Mouse (Mus musculus) forebrain, embryonic 14.5 days (tissue): Measurements from ENCODE around the gene Inpp4b. TPM values are rescaled to one million over a fixed set of nuclear protein-coding genes. Genes with fewer than 3 reads are reported as not detected.

Source experiments
- ATAC-seq: fragments of 200-750 bp; cut with Nextera tagmentation; 2 replicates; pipeline ENCODE4 v1.8.0; 2017; ENCODE audit warnings: mild to moderate bottlenecking, moderate library complexity
- DNase-seq: peaks from one replicate; pipeline ENCODE4 v3.0.0-alpha.2; 2015; ENCODE audit warnings: low spot score
- H3K27ac ChIP-seq: fragments of 300-500 bp; sonication (generic); 2 replicates; pipeline ENCODE4 v1.5.1; 2014; ENCODE audit warnings: low read depth, mild to moderate bottlenecking, control low read depth, low read length, moderate library complexity
- H3K27me3 ChIP-seq: fragments of 300-500 bp; sonication (generic); replicated peaks from 2 replicates; pipeline ENCODE4 v1.6.1; 2014; ENCODE audit warnings: low read length, control low read depth, mixed read lengths; ENCODE audit not compliant: control insufficient read depth, insufficient read depth
- H3K36me3 ChIP-seq: fragments of 300-500 bp; sonication (generic); 2 replicates; pipeline ENCODE4 v1.6.1; 2014; ENCODE audit warnings: low read length, control low read depth; ENCODE audit not compliant: control insufficient read depth, insufficient read depth
- H3K4me1 ChIP-seq: fragments of 300-500 bp; sonication (generic); 2 replicates; pipeline ENCODE4 v1.6.1; 2014; ENCODE audit warnings: antibody characterized with exemption, low read length, control low read depth; ENCODE audit not compliant: control insufficient read depth, insufficient read depth
- H3K4me2 ChIP-seq: fragments of 300-500 bp; sonication (generic); 2 replicates; pipeline ENCODE4 v1.6.1; 2014; ENCODE audit warnings: mild to moderate bottlenecking, control low read depth, low read length
- H3K4me3 ChIP-seq: fragments of 300-500 bp; sonication (generic); 2 replicates; pipeline ENCODE4 v1.5.1; 2014; ENCODE audit warnings: low read depth, low read length, control low read depth
- H3K9ac ChIP-seq: fragments of 300-500 bp; sonication (generic); 2 replicates; pipeline ENCODE4 v1.6.1; 2014; ENCODE audit warnings: mild to moderate bottlenecking, low read length, control low read depth, moderate library complexity
- H3K9me3 ChIP-seq: fragments of 300-500 bp; sonication (generic); replicated peaks from 2 replicates; pipeline ENCODE4 v1.6.1; 2016; ENCODE audit warnings: low read length, control low read depth, mixed read lengths; ENCODE audit not compliant: control insufficient read depth
- WGBS: fragments of 180-500 bp; shearing (Covaris S2); extraction: QIAGEN DNeasy Blood & Tissue Kit; methylation state at CpG from one replicate; pipeline ENCODE4 v1.1.7; 2014; 5-methylcytosine and 5-hydroxymethylcytosine counted together
- polyA plus RNA-seq: library from polyadenylated mRNA; unstranded; fragments of >200 nt; fragmentation: Nextera tagmentation; extraction: Ambion mirVana; gene quantifications from 2 replicates; pipeline ENCODE4 v1.2.1, GENCODE M21; 2014

Inpp4b gene
- polyA plus RNA-seq, 1 experiment from 2014 or later, result 2.4 TPM

- Histone ChIP-seq H3K4me1 (peaks cover 8% of the 10 kb centered on the region; the same call in 1 of the 2 replicates), H3K27me3 (no peaks in the 10 kb centered on the region), H3K36me3 (no peaks in the 10 kb centered on the region), H3K4me3 (no peak overlapping the region), H3K9ac (no peak overlapping the region), H3K27ac (no peak overlapping the region), H3K9me3 (no peaks in the 10 kb centered on the region), H3K4me2 (peak overlapping the region; percentile 29; the same call in 1 of the 2 replicates)
- 39% methylated on average over 2 of the region's 2 CpGs for WGBS
- DNase-seq (no peak), ATAC-seq (no peak)
Observed at GRCm38 (mm10) chr8:81768313-81768675, 425.9 kb downstream of the Inpp4b start.

- no peak overlapping the region for H3K27ac ChIP-seq
- H3K9me3 ChIP-seq, result no peaks in the 10 kb centered on the region
- no peak overlapping the region for H3K9ac ChIP-seq
- 27% methylated on average over 2 of the region's 2 CpGs for WGBS
- DNase-seq, result no peak
- H3K4me1 ChIP-seq, result peaks cover 8% of the 10 kb centered on the region; the same call in 1 of the 2 replicates
- no peak overlapping the region for H3K4me3 ChIP-seq
- no peak overlapping the region for H3K4me2 ChIP-seq
- no peak for ATAC-seq
- no peaks in the 10 kb centered on the region for H3K36me3 ChIP-seq
- no peaks in the 10 kb centered on the region for H3K27me3 ChIP-seq
Observed at GRCm38 (mm10) chr8:81768731-81769445, 426.5 kb downstream of the Inpp4b start.

- WGBS, result 6% methylated on average over 6 of the region's 6 CpGs
- peak; percentile 81 for ATAC-seq
- H3K4me1 ChIP-seq, result peaks cover 8% of the 10 kb centered on the region; the same call in 1 of the 2 replicates
- no peak overlapping the region for H3K4me3 ChIP-seq
- H3K9me3 ChIP-seq, result no peaks in the 10 kb centered on the region
- H3K27ac ChIP-seq, result no peak overlapping the region
- H3K36me3 ChIP-seq, result no peaks in the 10 kb centered on the region
- DNase-seq, result peak; percentile 76
- no peak overlapping the region for H3K9ac ChIP-seq
- H3K27me3 ChIP-seq, result no peaks in the 10 kb centered on the region
- no peak overlapping the region; the same call in 1 of the 2 replicates for H3K4me2 ChIP-seq
Observed at GRCm38 (mm10) chr8:81770603-81771276, 428.4 kb downstream of the Inpp4b start.

- no peak overlapping the region for H3K9ac ChIP-seq
- ATAC-seq, result no peak
- H3K4me3 ChIP-seq, result no peak overlapping the region
- no peak overlapping the region for H3K27ac ChIP-seq
- no peak for DNase-seq
- H3K27me3 ChIP-seq, result no peaks in the 10 kb centered on the region
- H3K4me1 ChIP-seq, result peaks cover 2% of the 10 kb centered on the region; the same call in 1 of the 2 replicates
- no peaks in the 10 kb centered on the region for H3K36me3 ChIP-seq
- no peaks in the 10 kb centered on the region for H3K9me3 ChIP-seq
- 74% methylated on average over 5 of the region's 5 CpGs for WGBS
- no peak overlapping the region for H3K4me2 ChIP-seq
Observed at GRCm38 (mm10) chr8:81772855-81773254, 430.5 kb downstream of the Inpp4b start.

- no peak overlapping the region for H3K4me2 ChIP-seq
- no peaks in the 10 kb centered on the region for H3K36me3 ChIP-seq
- H3K27ac ChIP-seq, result no peak overlapping the region
- no peaks in the 10 kb centered on the region; the same call in 1 of the 2 replicates for H3K4me1 ChIP-seq
- no peak for ATAC-seq
- no peak for DNase-seq
- no peaks in the 10 kb centered on the region for H3K9me3 ChIP-seq
- H3K9ac ChIP-seq, result no peak overlapping the region
- H3K27me3 ChIP-seq, result no peaks in the 10 kb centered on the region
- H3K4me3 ChIP-seq, result no peak overlapping the region
- 80% methylated on average over 9 of the region's 9 CpGs for WGBS
Observed at GRCm38 (mm10) chr8:81773305-81773965, 431.1 kb downstream of the Inpp4b start.

GRCm38 (mm10) chr8:81774010-81774409 is 431.7 kb downstream of the Inpp4b start:
- no peak for ATAC-seq
- 87% methylated on average over 4 of the region's 4 CpGs for WGBS
- H3K4me3 ChIP-seq, result no peak overlapping the region

GRCm38 (mm10) chr8:81774454-81774853 is 432.1 kb downstream of the Inpp4b start:
- Histone ChIP-seq H3K4me3 (no peak overlapping the region), H3K9me3 (no peaks in the 10 kb centered on the region), H3K27ac (no peak overlapping the region), H3K9ac (no peak overlapping the region), H3K4me2 (no peak overlapping the region), H3K4me1 (no peaks in the 10 kb centered on the region; the same call in 1 of the 2 replicates), H3K27me3 (no peaks in the 10 kb centered on the region), H3K36me3 (no peaks in the 10 kb centered on the region)
- WGBS, result 71% methylated on average over 1 of the region's 1 CpGs
- DNase-seq (no peak), ATAC-seq (no peak)

More at GRCm38 (mm10) chr8:81774010-81774409, 431.7 kb downstream of the Inpp4b start:
- Histone ChIP-seq H3K4me2 (no peak overlapping the region), H3K9ac (no peak overlapping the region), H3K27me3 (no peaks in the 10 kb centered on the region), H3K27ac (no peak overlapping the region), H3K4me1 (no peaks in the 10 kb centered on the region; the same call in 1 of the 2 replicates), H3K36me3 (no peaks in the 10 kb centered on the region), H3K9me3 (no peaks in the 10 kb centered on the region)
- DNase-seq, result no peak

GRCm38 (mm10) chr8:81776516-81777237 is 434.3 kb downstream of the Inpp4b start:
- Histone ChIP-seq H3K27me3 (no peaks in the 10 kb centered on the region), H3K9me3 (no peaks in the 10 kb centered on the region), H3K27ac (no peak overlapping the region), H3K9ac (no peak overlapping the region), H3K4me1 (no peaks in the 10 kb centered on the region), H3K4me3 (no peak overlapping the region), H3K36me3 (no peaks in the 10 kb centered on the region), H3K4me2 (no peak overlapping the region)
- no peak for ATAC-seq
- DNase-seq, result peak; percentile 22
- 56% methylated on average over 4 of the region's 4 CpGs for WGBS
